Mouse (Mus musculus): Measurements from ENCODE around the gene Lrfn1. TPM values are rescaled to one million over a fixed set of nuclear protein-coding genes. Genes with fewer than 3 reads are reported as not detected.

Lrfn1 gene
- total RNA-seq, 2 experiments from 2014 or later: 69.1 to 79.8 TPM

GRCm38 (mm10) chr7:28436932-28437570 lies 14.7 kb upstream of the Lrfn1 start, which contains the start of gene Gmfg:
TSS of gene Gmfg (plus strand) at chr7:28437447.
- H3K27ac ChIP-seq: peak within 1 kb of the TSS; percentile 93
- peak; percentile 70 to 72 for DNase-seq (ENCODE audit: low spot score in 2 of 2)
- peak; percentile 68 for TF ChIP-seq CTCF (conservative IDR thresholded peaks at IDR 0.05)
- H3K4me3 ChIP-seq: peak within 1 kb of the TSS; percentile 77

GRCm38 (mm10) chr7:28437964-28438363 lies 13.8 kb upstream of the Lrfn1 start:
- H3K27ac ChIP-seq: no peak overlapping the region
- TF ChIP-seq CTCF (conservative IDR thresholded peaks at IDR 0.05): no peak
- no peak overlapping the region for H3K4me3 ChIP-seq
- DNase-seq (ENCODE audit: low spot score in 2 of 2): no peak

GRCm38 (mm10) chr7:28438771-28439170 lies 13.0 kb upstream of the Lrfn1 start:
- TF ChIP-seq CTCF (conservative IDR thresholded peaks at IDR 0.05): no peak
- no peak overlapping the region for H3K27ac ChIP-seq
- no peak overlapping the region for H3K4me3 ChIP-seq
- no peak for DNase-seq (ENCODE audit: low spot score in 2 of 2)

- no peak overlapping the region for H3K4me3 ChIP-seq
- no peak overlapping the region for H3K27ac ChIP-seq
- TF ChIP-seq CTCF (conservative IDR thresholded peaks at IDR 0.05): no peak
- no peak for DNase-seq (ENCODE audit: low spot score in 2 of 2)
Observed at GRCm38 (mm10) chr7:28440739-28441138, 11.0 kb upstream of the Lrfn1 start.

GRCm38 (mm10) chr7:28441776-28442485 lies 9.8 kb upstream of the Lrfn1 start:
- no peak for TF ChIP-seq CTCF (conservative IDR thresholded peaks at IDR 0.05)
- Histone ChIP-seq H3K4me3 (no peak overlapping the region), H3K27ac (no peak overlapping the region)
- DNase-seq (ENCODE audit: low spot score in 2 of 2): no peak

- no peak for DNase-seq (ENCODE audit: low spot score in 2 of 2)
- Histone ChIP-seq H3K27ac (no peak overlapping the region), H3K4me3 (no peak overlapping the region)
- TF ChIP-seq CTCF (conservative IDR thresholded peaks at IDR 0.05): no peak
Observed at GRCm38 (mm10) chr7:28442688-28443087, 9.1 kb upstream of the Lrfn1 start.

- H3K27ac ChIP-seq: no peak overlapping the region
- no peak for DNase-seq (ENCODE audit: low spot score in 2 of 2)
- no peak overlapping the region for H3K4me3 ChIP-seq
- no peak for TF ChIP-seq CTCF (conservative IDR thresholded peaks at IDR 0.05)
Observed at GRCm38 (mm10) chr7:28444344-28444974, 7.3 kb upstream of the Lrfn1 start.

- no peak overlapping the region for H3K27ac ChIP-seq
- TF ChIP-seq CTCF (conservative IDR thresholded peaks at IDR 0.05): peak; percentile 85
- H3K4me3 ChIP-seq: no peak overlapping the region
- peak; percentile 56 to 92 for DNase-seq (ENCODE audit: low spot score in 2 of 2)
Observed at GRCm38 (mm10) chr7:28446446-28446845, 5.3 kb upstream of the Lrfn1 start.

- no peak for TF ChIP-seq CTCF (conservative IDR thresholded peaks at IDR 0.05)
- DNase-seq (ENCODE audit: low spot score in 2 of 2): no peak
- Histone ChIP-seq H3K4me3 (no peak overlapping the region), H3K27ac (no peak overlapping the region)
Observed at GRCm38 (mm10) chr7:28447101-28447830, 4.5 kb upstream of the Lrfn1 start.

- no peak for DNase-seq (ENCODE audit: low spot score in 2 of 2)
- Histone ChIP-seq H3K27ac (no peak overlapping the region), H3K4me3 (no peak overlapping the region)
- TF ChIP-seq CTCF (conservative IDR thresholded peaks at IDR 0.05): no peak
Observed at GRCm38 (mm10) chr7:28447865-28448820, 3.6 kb upstream of the Lrfn1 start.

GRCm38 (mm10) chr7:28452361-28453005 lies 703 bp downstream of the Lrfn1 start:
- DNase-seq (ENCODE audit: low spot score in 2 of 2): no peak
- Histone ChIP-seq H3K4me3 (peak overlapping the region; percentile 73), H3K27ac (peak overlapping the region; percentile 86)
- no peak for TF ChIP-seq CTCF (conservative IDR thresholded peaks at IDR 0.05)
